Mouse (Mus musculus) monocyte, adult 5-6 weeks (primary cell): Measurements from ENCODE around the gene Tfr2. TPM values are rescaled to one million over a fixed set of nuclear protein-coding genes. Genes with fewer than 3 reads are reported as not detected.

Source experiments
- ATAC-seq: fragments of 153-309, 156-312 bp; replicated peaks from 2 replicates; pipeline ENCODE4 v1.8.0; 2017; ENCODE audit warnings: mild to moderate bottlenecking; ENCODE audit not compliant: low TSS enrichment, insufficient number of reproducible peaks, severe bottlenecking, poor library complexity, low FRiP score
- total RNA-seq: library from RNA; stranded (forward); fragments of 200-1000, 200-491, 200-594 nt; gene quantifications from 3 replicates; pipeline ENCODE4 v1.2.3, GENCODE M21; 2017

Gene Tfr2
- total RNA-seq, 1 experiment from 2014 or later: 0.38 TPM

DNA sequence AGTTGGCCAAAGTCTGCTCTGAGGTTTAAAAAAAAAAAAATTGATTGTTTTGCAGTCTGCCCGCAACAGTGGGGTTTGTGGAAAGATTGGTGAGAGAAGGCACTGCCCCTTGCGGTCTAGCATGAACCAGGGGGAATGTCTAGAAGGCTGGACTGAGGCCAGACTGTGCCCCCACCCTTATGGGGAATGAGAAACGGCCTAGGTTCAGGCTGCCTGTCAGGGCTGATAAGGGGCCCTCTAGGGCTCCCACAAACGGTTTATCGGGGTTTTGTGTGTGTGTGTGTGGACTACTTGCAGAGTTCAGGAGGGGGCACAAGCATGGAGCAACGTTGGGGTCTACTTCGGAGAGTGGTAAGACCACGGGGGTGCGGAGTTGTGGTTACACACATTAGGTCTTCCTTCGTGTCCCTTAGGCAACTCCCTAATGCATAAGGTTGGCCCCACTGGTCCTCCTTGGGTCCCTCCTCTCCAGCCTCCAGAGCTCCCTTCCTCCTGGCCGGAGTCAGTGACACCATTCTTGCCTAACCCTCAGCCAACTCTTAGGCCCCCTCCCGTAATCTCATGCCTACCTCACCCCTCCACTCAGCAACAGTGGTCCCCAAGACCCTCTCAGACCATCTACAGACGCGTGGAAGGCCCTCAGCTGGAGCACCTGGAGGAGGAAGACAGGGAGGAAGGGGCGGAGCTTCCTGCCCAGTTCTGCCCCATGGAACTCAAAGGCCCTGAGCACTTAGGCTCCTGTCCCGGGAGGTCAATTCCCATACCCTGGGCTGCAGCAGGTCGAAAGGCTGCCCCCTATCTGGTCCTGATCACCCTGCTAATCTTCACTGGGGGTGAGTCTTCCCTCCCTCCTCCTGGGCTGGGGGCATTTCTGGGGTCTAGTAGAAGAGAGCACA, 1.3 kb downstream of the Tfr2 start:
- ATAC-seq: no peak

DNA sequence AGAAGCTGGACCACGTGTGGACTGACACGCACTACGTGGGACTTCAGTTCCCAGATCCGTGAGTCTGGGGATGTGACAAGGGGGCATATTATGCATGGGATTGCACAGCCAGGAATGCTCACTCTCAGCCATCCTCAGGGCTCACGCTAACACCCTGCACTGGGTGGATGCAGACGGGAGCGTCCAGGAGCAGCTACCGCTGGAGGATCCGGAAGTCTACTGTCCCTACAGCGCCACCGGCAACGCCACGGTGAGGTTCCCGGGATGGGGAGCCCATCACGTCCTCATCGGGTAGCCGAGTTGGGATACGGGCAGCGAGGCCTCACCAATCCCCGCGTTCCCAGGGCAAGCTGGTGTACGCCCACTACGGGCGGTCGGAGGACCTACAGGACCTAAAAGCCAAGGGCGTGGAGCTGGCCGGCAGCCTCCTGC, 4.8 kb downstream of the Tfr2 start:
- ATAC-seq: no peak

- no peak for ATAC-seq
Measured at GRCm38 (mm10) chr5:137580246-137580645, 10.6 kb downstream of the Tfr2 start.

DNA sequence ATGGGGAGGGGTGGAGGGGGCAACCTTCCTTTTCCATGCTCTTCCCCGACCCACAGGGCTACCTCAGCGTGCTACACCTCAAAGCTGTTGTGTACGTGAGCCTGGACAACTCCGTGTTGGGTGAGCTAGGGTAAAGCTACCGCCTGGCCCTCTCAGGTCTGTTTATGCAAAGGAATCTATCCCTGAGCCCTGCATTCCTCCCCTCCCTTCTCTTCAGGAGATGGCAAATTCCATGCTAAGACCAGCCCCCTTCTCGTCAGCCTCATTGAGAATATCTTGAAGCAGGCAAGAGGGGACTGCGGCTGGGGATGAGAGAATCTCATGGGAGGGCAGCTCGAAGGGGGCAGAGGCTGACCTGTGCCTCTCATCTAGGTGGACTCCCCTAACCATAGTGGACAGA, 13.1 kb downstream of the Tfr2 start:
- no peak for ATAC-seq

DNA sequence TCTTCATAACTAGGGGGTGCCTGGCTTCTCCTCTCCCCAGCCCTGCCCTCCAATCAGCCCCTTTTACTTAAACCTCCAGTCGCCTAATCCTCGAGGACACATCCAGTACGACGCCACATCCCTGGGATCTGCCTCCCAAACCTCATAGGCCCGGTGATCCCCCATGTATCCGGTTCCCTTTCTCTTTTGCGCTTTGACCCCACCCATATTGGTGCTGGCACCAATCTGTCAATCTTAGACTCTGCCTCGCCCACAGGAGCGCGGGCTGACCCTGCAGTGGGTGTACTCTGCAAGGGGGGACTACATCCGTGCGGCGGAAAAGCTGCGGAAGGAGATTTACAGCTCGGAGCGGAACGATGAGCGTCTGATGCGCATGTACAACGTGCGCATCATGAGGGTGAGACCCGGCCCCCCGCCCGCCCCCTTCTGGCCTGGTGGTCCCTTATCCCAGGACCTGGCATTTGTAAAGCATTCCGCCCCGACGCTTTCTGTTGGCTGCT, 14.1 kb downstream of the Tfr2 start:
- ATAC-seq: no peak

DNA sequence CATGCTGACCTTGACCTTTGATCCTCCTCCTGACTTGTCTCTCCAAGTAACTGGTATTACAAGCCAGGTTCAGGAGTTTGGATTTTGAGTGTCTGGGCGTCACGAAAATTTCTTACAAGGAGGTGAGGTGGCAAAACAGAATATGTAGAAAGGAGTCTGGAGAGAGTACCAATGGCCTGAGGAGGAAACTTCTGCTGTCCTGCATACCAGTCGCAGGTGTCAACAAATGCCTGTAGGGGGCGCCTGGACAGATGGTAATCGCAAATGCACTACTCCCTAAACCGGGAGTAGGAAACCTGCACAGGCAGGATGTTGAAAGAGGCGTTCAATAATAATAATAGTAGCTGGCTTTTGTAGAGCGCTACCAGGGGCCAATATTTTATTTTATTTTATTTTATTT, 15.3 kb downstream of the Tfr2 start:
- ATAC-seq: peak; percentile 81; the same call in 1 of the 2 replicates

DNA sequence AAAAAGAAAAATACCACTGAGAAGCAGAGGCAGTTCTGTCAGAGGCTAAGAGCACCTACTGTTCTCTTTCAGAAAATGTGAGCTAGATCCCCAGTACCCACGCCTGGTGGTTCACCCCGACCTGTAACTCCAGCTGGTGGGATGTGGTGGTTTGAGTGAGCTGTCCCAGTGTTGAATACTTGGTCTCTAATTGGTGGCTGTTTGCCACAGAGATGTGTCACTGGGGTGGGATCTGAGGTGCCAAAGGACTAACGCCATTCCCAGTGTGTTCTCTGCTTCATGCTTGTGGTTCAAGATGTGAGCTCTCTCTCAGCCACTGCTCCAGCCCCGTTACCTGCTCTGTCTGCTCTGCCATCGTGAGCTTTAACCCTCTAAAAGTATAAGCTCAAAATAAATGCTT, 20.9 kb downstream of the Tfr2 start:
- ATAC-seq: no peak

- ATAC-seq: no peak
Measured at GRCm38 (mm10) chr5:137595921-137596320, 26.3 kb downstream of the Tfr2 start.

GRCm38 (mm10) chr5:137596601-137597261, 27.1 kb downstream of the Tfr2 start:
- ATAC-seq: no peak

GRCm38 (mm10) chr5:137597625-137598024, 28.0 kb downstream of the Tfr2 start:
- ATAC-seq: no peak

GRCm38 (mm10) chr5:137598100-137598826, 28.6 kb downstream of the Tfr2 start:
- no peak for ATAC-seq

- ATAC-seq: no peak
Measured at GRCm38 (mm10) chr5:137599600-137599999, 30.0 kb downstream of the Tfr2 start.

GRCm38 (mm10) chr5:137600281-137600618, 30.6 kb downstream of the Tfr2 start:
- ATAC-seq: peak; percentile 4; the same call in 1 of the 2 replicates

- peak; percentile 94 for ATAC-seq
Measured at GRCm38 (mm10) chr5:137600619-137601364, 31.2 kb downstream of the Tfr2 start, which contains the start of gene Mospd3. Gene Mospd3 (minus strand): TSS chr5:137601058.

GRCm38 (mm10) chr5:137601365-137601729, 31.7 kb downstream of the Tfr2 start:
- no peak for ATAC-seq

DNA sequence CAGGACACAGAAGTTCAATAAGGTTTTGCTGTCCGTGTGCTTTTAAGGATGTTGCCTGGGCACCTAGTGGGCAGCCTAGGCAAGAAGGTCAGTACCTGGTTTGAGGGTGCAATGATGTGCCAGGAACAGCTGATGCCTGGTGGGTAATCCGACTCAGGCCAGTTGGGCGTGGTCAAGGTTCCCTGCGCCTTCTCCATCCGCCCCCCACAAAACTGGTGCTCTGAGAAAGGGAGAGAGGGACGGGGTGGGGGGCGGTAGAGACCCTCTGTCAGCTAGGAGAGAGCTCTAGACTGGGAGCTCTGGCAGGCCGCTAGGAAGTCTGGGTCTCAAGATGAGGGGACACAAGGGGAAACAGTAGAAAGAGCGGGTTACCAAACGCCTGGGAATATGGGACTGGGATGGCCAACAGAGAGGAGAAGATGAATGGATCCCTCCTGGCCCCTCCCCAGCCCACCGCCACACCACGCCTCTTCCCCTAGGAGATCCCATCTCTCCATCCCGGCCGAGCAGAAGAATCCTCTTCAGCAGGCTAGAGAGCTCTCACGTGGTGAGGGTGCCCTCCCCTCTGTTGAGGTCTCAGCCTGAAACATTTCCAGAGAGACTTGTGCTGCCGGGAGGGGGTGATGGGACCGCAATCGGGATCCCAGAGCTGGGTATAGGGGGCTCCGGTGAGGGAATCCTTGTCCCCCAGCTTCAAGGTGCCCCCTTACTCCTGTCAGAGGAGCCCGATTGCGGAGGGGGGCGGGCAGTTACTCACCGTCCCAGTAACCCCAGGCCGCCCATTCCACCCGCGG, 38.4 kb downstream of the Tfr2 start:
- no peak for ATAC-seq

GRCm38 (mm10) chr5:137608654-137609190, 39.1 kb downstream of the Tfr2 start:
- ATAC-seq: no peak

- no peak for ATAC-seq
Measured at GRCm38 (mm10) chr5:137609292-137609691, 39.7 kb downstream of the Tfr2 start.
